Mouse (Mus musculus): Measurements from ENCODE around the gene Meis1. TPM values are rescaled to one million over a fixed set of nuclear protein-coding genes. Genes with fewer than 3 reads are reported as not detected.

The Meis1 gene
- total RNA-seq, 2 experiments from 2014 or later, result 3.5 to 8.0 TPM

DNA sequence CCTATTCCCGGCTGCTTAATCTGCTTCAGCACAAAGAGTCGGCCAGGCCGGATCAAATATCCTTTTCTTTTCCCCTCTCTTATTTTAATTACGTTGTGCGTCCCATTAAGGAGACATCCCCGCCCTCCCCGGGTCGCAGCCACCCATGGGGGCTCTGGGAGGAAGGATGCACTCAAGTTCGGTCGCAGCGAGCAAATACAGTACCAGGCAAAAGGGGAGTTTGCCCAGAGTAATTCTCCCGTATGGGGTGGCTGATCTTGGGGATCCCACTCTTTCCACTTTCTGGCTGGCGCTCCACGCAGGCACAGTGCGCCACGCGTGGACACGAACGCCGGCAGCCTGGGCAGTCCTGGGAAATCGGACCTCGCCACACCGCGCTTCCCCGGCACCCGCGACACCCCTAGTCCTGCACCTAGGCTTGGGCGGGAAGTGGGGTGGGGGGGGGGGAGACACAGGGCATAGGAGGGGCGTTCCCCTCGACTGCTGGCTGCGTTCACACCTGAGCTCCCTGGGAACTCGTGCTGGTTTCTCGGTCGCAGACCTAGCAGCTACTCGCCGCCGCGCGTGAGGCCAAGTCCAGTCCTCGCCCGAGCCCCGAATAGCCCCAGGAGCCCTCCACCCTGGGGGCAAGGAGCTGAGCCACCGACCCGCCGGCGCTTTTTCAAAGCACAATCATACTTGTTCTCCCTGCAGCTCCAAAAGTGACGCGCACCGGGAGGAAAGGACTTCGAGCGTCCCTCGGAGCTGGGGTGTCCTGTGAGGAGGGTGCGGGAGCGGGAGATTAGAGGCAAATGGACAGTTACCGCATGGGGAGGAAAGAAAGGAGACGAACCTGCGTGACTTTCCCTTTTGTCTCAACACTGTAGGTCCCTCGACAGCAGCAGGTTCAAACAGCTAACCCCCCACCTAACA lies 147.4 kb downstream of the Meis1 start:
- no peak for ATAC-seq (replicated peaks; ENCODE audit: low FRiP score, poor library complexity, severe bottlenecking)

DNA sequence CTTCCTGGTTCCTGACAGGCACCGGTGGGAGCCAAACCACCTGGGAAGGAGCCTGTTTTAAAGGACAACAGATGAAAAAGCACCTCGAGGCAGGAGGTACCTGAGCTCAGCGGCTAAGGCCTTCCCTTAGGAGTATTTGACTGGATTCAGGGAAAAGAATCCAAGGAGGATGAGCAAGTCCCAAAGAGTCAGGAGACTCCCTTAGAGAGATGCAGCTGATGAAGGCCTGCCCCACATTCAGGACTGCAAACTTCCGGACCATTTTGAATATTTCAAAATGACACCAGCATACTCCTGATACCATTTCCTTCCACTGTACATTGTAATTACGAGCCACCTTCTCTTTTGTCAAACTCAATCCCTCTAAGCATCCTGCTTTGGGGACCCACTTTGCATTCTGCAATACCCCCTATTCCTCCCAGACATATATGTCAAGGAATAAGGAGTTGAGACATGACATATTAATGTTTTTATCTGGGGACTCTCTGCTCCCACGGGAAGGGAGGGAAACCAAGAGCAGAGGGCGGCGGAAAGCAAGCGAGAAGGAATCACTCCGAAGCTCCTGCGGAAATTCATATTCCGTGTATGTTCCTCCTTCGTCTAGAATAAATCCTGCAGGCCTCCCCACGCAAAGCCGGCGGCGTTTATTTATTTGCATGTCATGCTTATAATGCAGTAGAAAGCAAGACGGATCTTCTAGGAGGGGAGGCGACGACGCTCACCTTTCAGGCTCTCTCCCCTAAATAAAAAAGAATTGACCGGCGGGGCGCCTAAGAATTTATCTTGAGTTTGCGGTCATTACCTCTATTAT lies 148.5 kb downstream of the Meis1 start:
- no peak for ATAC-seq (replicated peaks; ENCODE audit: low FRiP score, poor library complexity, severe bottlenecking)

DNA sequence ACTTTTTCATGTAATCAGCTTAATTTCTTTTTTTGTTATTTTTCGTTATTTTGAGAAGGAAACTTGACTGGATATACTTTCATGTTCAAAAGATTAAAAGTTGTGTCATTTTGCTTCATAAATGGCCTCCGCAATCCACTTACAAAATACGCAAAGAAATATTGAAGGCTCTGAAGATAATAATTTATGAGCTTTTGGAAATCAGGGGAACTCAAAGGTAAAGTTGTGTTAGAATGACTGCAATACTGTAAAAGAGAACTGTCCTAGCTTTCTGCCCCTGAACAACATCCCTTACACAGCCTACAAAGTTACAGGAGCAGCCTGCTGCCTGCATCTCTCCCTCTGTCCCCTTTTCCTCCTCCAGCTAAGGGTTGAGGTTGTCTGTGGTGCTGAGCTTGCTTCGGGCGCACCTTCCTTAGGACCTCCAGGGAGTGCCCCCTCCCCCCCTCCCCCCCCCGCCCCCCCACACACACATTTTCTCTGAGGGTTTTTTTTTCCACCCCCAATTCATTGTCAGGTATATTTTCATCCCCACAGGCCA lies 149.3 kb downstream of the Meis1 start:
- ATAC-seq (replicated peaks; ENCODE audit: low FRiP score, poor library complexity, severe bottlenecking), result no peak

DNA sequence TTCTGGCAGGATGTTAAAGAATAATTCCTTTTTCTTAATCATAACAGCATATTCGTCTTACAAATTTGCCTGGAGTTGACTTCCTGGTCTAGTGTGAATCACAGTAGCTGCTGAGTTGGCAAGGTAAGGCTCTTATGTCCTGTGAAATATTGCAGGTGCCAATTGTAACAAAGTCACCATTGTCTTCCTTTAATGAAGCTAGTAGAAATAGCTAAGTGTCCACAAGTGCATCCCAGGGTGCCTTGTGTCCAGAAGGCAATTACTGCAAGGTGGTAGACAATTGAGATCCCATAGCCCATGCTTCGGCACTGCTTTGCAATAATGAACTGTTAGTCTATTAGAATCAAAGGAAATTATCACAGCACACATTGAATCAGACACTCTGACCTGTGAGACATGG lies 151.1 kb downstream of the Meis1 start:
- ATAC-seq (replicated peaks; ENCODE audit: low FRiP score, poor library complexity, severe bottlenecking), result no peak

DNA sequence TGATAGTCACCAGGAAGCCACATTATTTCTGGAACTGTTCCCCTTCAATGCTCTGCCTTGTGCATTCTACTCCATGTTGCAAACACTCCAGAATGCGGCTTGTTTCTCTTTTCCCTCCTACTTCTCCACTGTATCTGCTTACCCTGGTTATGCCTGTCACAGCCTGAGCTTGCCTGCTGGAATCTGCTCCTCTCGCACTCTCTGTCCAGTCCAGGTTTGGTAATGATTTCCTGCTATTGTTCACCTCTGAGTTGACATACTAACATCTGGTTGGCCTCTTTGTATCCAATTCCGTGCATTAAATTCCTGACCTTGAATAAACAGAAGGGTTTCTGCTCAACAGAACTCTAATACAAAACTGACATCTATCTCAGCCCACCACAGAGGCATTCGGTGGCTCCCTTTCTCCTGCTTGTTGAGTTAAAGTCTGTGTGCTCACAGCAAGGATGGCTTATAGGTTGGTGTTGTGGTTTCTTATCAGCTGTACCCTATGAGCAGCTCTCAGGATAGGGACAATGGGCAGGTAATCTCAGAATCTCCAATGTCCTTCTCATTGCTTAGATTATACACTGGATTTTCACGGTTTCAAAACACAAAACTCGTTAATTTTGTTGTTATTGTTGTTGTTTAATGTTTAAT lies 152.5 kb downstream of the Meis1 start:
- ATAC-seq (replicated peaks; ENCODE audit: low FRiP score, poor library complexity, severe bottlenecking), result no peak

DNA sequence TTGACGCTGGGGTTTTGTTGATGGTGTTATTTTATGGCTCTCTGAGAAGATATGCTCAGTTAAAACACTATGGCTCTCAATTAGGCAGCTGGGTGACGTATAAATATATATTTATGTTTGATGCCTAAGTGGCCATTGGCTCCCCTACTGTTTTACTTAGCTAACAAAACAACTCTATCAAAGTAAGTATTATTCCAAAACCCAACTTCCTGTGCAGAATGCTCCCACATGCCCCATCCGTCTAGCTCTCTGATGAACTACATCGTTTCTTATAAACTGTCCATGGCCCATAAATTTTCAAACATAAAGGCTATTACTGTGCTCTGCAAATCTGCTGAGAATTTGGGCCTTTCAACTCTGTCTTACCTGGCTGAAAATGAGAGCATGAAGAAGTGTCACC lies 168.0 kb downstream of the Meis1 start:
- ATAC-seq (replicated peaks; ENCODE audit: low FRiP score, poor library complexity, severe bottlenecking), result no peak

DNA sequence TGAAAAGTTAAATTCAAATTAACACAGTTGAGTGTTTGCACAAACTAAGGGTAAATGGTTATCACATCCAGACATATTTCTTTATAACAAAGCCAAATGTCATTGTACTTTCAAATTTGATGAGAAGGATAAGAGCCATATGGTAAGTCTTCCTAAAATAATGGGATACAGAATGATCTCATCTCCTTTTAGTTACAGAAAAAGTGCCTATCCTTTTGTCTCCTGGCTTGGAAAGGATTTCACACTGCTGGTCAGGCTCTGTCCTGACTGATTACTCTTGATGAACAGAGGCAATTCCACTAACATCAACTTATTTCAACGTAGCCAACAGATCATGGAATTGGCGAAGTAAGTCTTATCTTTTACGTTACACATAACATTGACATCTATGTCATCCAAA lies 171.1 kb downstream of the Meis1 start:
- ATAC-seq (replicated peaks; ENCODE audit: low FRiP score, poor library complexity, severe bottlenecking), result no peak

DNA sequence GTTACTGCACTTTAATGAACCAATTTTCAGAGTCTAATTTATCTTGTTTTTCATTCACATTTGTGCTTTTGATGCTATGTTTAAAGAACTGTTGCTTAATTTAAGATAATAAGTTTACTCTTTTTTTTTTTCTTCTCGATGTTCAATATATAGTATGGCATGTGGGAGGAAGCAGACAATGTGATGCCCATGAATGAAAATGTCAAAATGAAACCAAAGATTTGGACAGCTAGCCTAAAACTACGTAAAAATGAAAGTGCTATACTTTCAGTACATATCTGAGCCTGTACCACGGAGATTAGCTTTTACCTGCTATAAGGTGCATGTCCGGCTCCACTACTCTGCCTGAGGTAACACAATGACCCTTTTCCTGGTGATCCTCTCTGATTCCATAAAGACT lies 172.3 kb downstream of the Meis1 start:
- no peak for ATAC-seq (replicated peaks; ENCODE audit: low FRiP score, poor library complexity, severe bottlenecking)

DNA sequence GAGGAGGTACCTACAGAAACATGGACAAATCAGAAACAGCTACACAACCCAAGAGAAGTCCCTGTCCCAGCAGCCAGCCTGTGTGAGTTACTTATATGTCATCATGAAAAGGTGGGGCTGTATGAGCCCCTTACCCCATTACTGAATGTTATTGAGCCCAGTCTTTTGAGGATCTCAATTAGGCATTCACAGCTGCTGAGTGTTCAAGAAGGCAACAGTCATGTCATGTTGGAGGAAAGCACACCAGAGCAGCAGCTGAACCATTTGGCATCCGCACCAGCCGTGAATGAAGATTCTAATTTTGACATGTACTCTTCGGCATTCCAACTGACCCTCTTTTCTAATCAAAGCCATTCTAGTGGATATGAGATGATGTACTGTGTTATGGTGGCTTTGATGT lies 172.9 kb downstream of the Meis1 start:
- no peak for ATAC-seq (replicated peaks; ENCODE audit: low FRiP score, poor library complexity, severe bottlenecking)

DNA sequence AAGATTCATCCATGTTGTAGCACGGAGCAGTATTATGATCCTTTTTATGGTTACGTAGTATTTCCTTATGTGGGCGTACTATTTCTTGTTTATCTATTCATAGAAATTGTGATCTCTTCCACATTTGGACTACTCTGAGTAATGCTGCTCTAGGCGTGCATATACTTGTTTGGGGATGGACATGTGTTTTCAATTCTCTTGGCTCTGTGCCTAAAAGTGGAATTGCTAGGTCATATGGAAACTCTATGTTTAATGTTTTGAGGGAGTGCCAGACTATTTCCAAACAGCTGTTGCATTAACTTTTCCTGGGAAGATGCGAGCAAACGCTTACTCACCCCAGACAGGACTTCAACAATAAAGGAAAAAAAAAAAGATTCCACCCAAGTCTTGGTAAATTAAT lies 173.3 kb downstream of the Meis1 start:
- no peak for ATAC-seq (replicated peaks; ENCODE audit: low FRiP score, poor library complexity, severe bottlenecking)

DNA sequence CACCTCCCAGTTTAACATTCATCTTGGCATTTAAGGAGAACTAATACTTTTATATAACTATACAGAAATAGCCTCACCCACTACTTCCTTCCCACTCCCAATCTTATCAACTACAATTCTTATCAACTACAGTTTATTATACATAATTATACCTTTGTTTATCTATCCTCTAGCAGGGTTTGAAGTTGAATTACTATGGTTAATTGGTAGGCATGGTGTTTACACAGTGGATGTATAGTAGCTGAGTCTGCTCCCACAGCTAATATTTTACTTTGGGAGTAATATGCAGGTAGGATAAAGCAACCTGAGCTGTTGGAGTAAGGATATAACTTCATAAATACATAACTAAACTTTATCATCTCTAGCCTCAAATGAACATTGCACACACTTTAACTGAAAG lies 188.7 kb downstream of the Meis1 start:
- ATAC-seq (replicated peaks; ENCODE audit: low FRiP score, poor library complexity, severe bottlenecking), result no peak
